Mouse (Mus musculus) heart, embryonic 12.5 days (tissue): ENCODE data around the gene Slc25a41. TPM values are rescaled to one million over a fixed set of nuclear protein-coding genes. Genes with fewer than 3 reads are reported as not detected.

Source experiments
- ATAC-seq: fragments of 200-750 bp; cut with Nextera tagmentation; 2 replicates; pipeline ENCODE4 v1.8.0; 2017; ENCODE audit warnings: moderate TSS enrichment, moderate library complexity; ENCODE audit not compliant: insufficient number of reproducible peaks, low FRiP score
- H3K27ac ChIP-seq: fragments of 300-500 bp; sonication (generic); 2 replicates; pipeline ENCODE4 v1.5.1; 2016; ENCODE audit warnings: mild to moderate bottlenecking, moderate library complexity; ENCODE audit not compliant: poor library complexity, severe bottlenecking
- H3K27me3 ChIP-seq: fragments of 300-500 bp; sonication (generic); replicated peaks from 2 replicates; pipeline ENCODE4 v1.6.1; 2016; ENCODE audit warnings: mild to moderate bottlenecking, moderate library complexity
- H3K36me3 ChIP-seq: fragments of 300-500 bp; sonication (generic); 2 replicates; pipeline ENCODE4 v1.6.1; 2016; ENCODE audit warnings: mild to moderate bottlenecking, moderate library complexity
- H3K4me1 ChIP-seq: fragments of 300-500 bp; sonication (generic); replicated peaks from 2 replicates; pipeline ENCODE4 v1.6.1; 2016; ENCODE audit warnings: mild to moderate bottlenecking
- H3K4me2 ChIP-seq: fragments of 300-500 bp; sonication (generic); 2 replicates; pipeline ENCODE4 v1.6.1; 2016; ENCODE audit warnings: mild to moderate bottlenecking, moderate library complexity
- H3K4me3 ChIP-seq: fragments of 300-500 bp; sonication (generic); 2 replicates; pipeline ENCODE4 v1.5.1; 2016; ENCODE audit warnings: mild to moderate bottlenecking
- H3K9ac ChIP-seq: fragments of 300-500 bp; sonication (generic); 2 replicates; pipeline ENCODE4 v1.6.1; 2016; ENCODE audit warnings: mild to moderate bottlenecking, moderate library complexity
- H3K9me3 ChIP-seq: fragments of 300-500 bp; sonication (generic); replicated peaks from 2 replicates; pipeline ENCODE4 v1.6.1; 2016; ENCODE audit warnings: mild to moderate bottlenecking, moderate library complexity
- WGBS: fragments of 180-500 bp; shearing (Covaris S2); methylation state at CpG from one replicate; pipeline ENCODE4 v1.1.7; 2016; 5-methylcytosine and 5-hydroxymethylcytosine counted together
- polyA plus RNA-seq: library from polyadenylated mRNA; unstranded; fragments of >200 nt; fragmentation: Nextera tagmentation; extraction: Ambion mirVana; gene quantifications from 2 replicates; pipeline ENCODE4 v1.2.1, GENCODE M21; 2016

Gene Slc25a41
- polyA plus RNA-seq, 1 experiment from 2014 or later: not detected

GRCm38 (mm10) chr17:57011236-57012141 is 30.0 kb downstream of the Slc25a41 start, which contains the start of the genes Gtf2f1 and Gm17949:
Gene Gtf2f1, minus strand, starts transcription at chr17:57011288.
Gene Gm17949, plus strand, starts transcription at chr17:57011469.
- Histone ChIP-seq H3K27me3 (no peaks in the 10 kb centered on the region), H3K4me1 (peaks cover 15% of the 10 kb centered on the region), H3K27ac (peak within 1 kb of the TSS; percentile 75), H3K9ac (peak within 1 kb of the TSS; percentile 87), H3K9me3 (no peaks in the 10 kb centered on the region), H3K4me2 (peak within 1 kb of the TSS; percentile 93), H3K36me3 (peaks cover 29% of the 10 kb centered on the region), H3K4me3 (peak within 1 kb of the TSS; percentile 86)
- peak; percentile 93 for ATAC-seq
- under 1% methylated on average over 51 of the region's 51 CpGs for WGBS

GRCm38 (mm10) chr17:57010911-57011235 is 30.6 kb downstream of the Slc25a41 start:
- peak overlapping the region; percentile 86 for H3K4me3 ChIP-seq
- peak overlapping the region; percentile 93 for H3K4me2 ChIP-seq
- peaks cover 35% of the 10 kb centered on the region for H3K36me3 ChIP-seq
- ATAC-seq: peak; percentile 58
- peaks cover 15% of the 10 kb centered on the region for H3K4me1 ChIP-seq
- under 1% methylated on average over 19 of the region's 19 CpGs for WGBS
- H3K9me3 ChIP-seq: no peaks in the 10 kb centered on the region
- no peaks in the 10 kb centered on the region for H3K27me3 ChIP-seq
- peak overlapping the region; percentile 75 for H3K27ac ChIP-seq
- H3K9ac ChIP-seq: peak overlapping the region; percentile 87

- Histone ChIP-seq H3K27ac (no peak overlapping the region), H3K9ac (no peak overlapping the region), H3K9me3 (no peaks in the 10 kb centered on the region), H3K4me1 (peaks cover 20% of the 10 kb centered on the region), H3K4me2 (no peak overlapping the region), H3K27me3 (no peaks in the 10 kb centered on the region), H3K4me3 (no peak overlapping the region), H3K36me3 (peaks cover 70% of the 10 kb centered on the region)
- no peak for ATAC-seq
- WGBS: 92% methylated on average over 13 of the region's 13 CpGs
Measured at GRCm38 (mm10) chr17:57007137-57007905, 34.1 kb downstream of the Slc25a41 start.

GRCm38 (mm10) chr17:57003994-57004393 is 37.5 kb downstream of the Slc25a41 start:
- no peak overlapping the region for H3K9ac ChIP-seq
- H3K4me1 ChIP-seq: peaks cover 24% of the 10 kb centered on the region
- ATAC-seq: peak; percentile 67
- peaks cover 73% of the 10 kb centered on the region for H3K36me3 ChIP-seq
- H3K4me2 ChIP-seq: no peak overlapping the region
- no peaks in the 10 kb centered on the region for H3K27me3 ChIP-seq
- no peak overlapping the region for H3K4me3 ChIP-seq
- H3K27ac ChIP-seq: no peak overlapping the region
- no peaks in the 10 kb centered on the region for H3K9me3 ChIP-seq
- 72% methylated on average over 7 of the region's 7 CpGs for WGBS

- Histone ChIP-seq H3K4me2 (peak overlapping the region; percentile 35), H3K36me3 (peaks cover 57% of the 10 kb centered on the region), H3K9me3 (no peaks in the 10 kb centered on the region), H3K9ac (peak overlapping the region; percentile 46; the same call in 1 of the 2 replicates), H3K4me3 (no peak overlapping the region), H3K27me3 (no peaks in the 10 kb centered on the region), H3K4me1 (peaks cover 40% of the 10 kb centered on the region), H3K27ac (peak overlapping the region; percentile 71)
- ATAC-seq: no peak
- 20% methylated on average over 8 of the region's 8 CpGs for WGBS
Measured at GRCm38 (mm10) chr17:57001228-57001627, 40.2 kb downstream of the Slc25a41 start.

GRCm38 (mm10) chr17:56999968-57000609 is 41.4 kb downstream of the Slc25a41 start, which contains the start of gene Pspn:
Gene Pspn, minus strand, starts transcription at chr17:57000018.
- 79% methylated on average over 9 of the region's 9 CpGs for WGBS
- Histone ChIP-seq H3K27me3 (no peaks in the 10 kb centered on the region), H3K4me2 (no peak within 1 kb of the TSS), H3K4me1 (peaks cover 40% of the 10 kb centered on the region), H3K27ac (peak within 1 kb of the TSS; percentile 71; the same call in 1 of the 2 replicates), H3K9ac (no peak within 1 kb of the TSS), H3K4me3 (no peak within 1 kb of the TSS), H3K36me3 (peaks cover 57% of the 10 kb centered on the region), H3K9me3 (no peaks in the 10 kb centered on the region)
- ATAC-seq: no peak

- H3K4me3 ChIP-seq: no peak overlapping the region
- no peak for ATAC-seq
- no peaks in the 10 kb centered on the region for H3K27me3 ChIP-seq
- WGBS: 89% methylated on average over 9 of the region's 9 CpGs
- no peak overlapping the region for H3K9ac ChIP-seq
- H3K4me1 ChIP-seq: peaks cover 40% of the 10 kb centered on the region
- H3K36me3 ChIP-seq: peaks cover 57% of the 10 kb centered on the region
- H3K9me3 ChIP-seq: no peaks in the 10 kb centered on the region
- no peak overlapping the region for H3K27ac ChIP-seq
- no peak overlapping the region for H3K4me2 ChIP-seq
Measured at GRCm38 (mm10) chr17:56999414-56999813, 42.0 kb downstream of the Slc25a41 start.

- WGBS: under 1% methylated on average over 38 of the region's 38 CpGs
- peaks cover 58% of the 10 kb centered on the region for H3K36me3 ChIP-seq
- peaks cover 35% of the 10 kb centered on the region for H3K4me1 ChIP-seq
- peak within 1 kb of the TSS; percentile 79 for H3K4me2 ChIP-seq
- no peaks in the 10 kb centered on the region for H3K27me3 ChIP-seq
- peak within 1 kb of the TSS; percentile 74 for H3K9ac ChIP-seq
- H3K9me3 ChIP-seq: no peaks in the 10 kb centered on the region
- peak; percentile 99 for ATAC-seq
- H3K27ac ChIP-seq: peak within 1 kb of the TSS; percentile 65; the same call in 1 of the 2 replicates
- H3K4me3 ChIP-seq: peak within 1 kb of the TSS; percentile 84
Measured at GRCm38 (mm10) chr17:56997029-56997667, 44.3 kb downstream of the Slc25a41 start, which contains the start of gene Alkbh7. Gene Alkbh7, plus strand, starts transcription at chr17:56997339.

- no peak for ATAC-seq
- H3K9me3 ChIP-seq: no peaks in the 10 kb centered on the region
- peaks cover 63% of the 10 kb centered on the region for H3K36me3 ChIP-seq
- 50% methylated on average over 2 of the region's 2 CpGs for WGBS
- H3K9ac ChIP-seq: peak overlapping the region; percentile 11; the same call in 1 of the 2 replicates
- no peak overlapping the region for H3K27ac ChIP-seq
- H3K27me3 ChIP-seq: no peaks in the 10 kb centered on the region
- H3K4me3 ChIP-seq: no peak overlapping the region
- peaks cover 30% of the 10 kb centered on the region for H3K4me1 ChIP-seq
- no peak overlapping the region for H3K4me2 ChIP-seq
Measured at GRCm38 (mm10) chr17:56996506-56996905, 44.9 kb downstream of the Slc25a41 start.

- Histone ChIP-seq H3K27ac (no peak overlapping the region), H3K4me3 (no peak overlapping the region), H3K36me3 (peaks cover 65% of the 10 kb centered on the region), H3K4me2 (no peak overlapping the region), H3K9ac (no peak overlapping the region), H3K4me1 (peaks cover 23% of the 10 kb centered on the region), H3K27me3 (no peaks in the 10 kb centered on the region), H3K9me3 (no peaks in the 10 kb centered on the region)
- WGBS: 86% methylated on average over 8 of the region's 8 CpGs
- no peak for ATAC-seq
Measured at GRCm38 (mm10) chr17:56995046-56995445, 46.4 kb downstream of the Slc25a41 start.
